Mouse (Mus musculus) liver, adult 2 months (tissue): ENCODE measurements around the gene Gm20388.

Source experiments
- CTCF ChIP-seq: fragments of 200-500 bp; IDR thresholded peaks from 2 replicates; pipeline ENCODE4 v1.5.1; 2011; ENCODE audit warnings: low read depth, low read length, control low read depth
- POLR2A ChIP-seq: fragments of 200-500 bp; IDR thresholded peaks from 2 replicates; pipeline ENCODE4 v1.6.1; 2011; ENCODE audit warnings: low read length, control low read depth; ENCODE audit not compliant: insufficient read depth; ENCODE audit errors: extremely low read depth

GRCm38 (mm10) chr8:122347811-122348552, 2437.3 kb downstream of the Gm20388 start:
- TF ChIP-seq CTCF (no peak), POLR2A (no peak)
